Mouse (Mus musculus) thymus, postnatal 36 days (tissue): ENCODE measurements around the gene Usp30.

Source experiments
- DNase-seq, 2 experiments: peaks; one replicate each; pipeline ENCODE4 v3.0.0; 2022; ENCODE audit warnings: mixed read lengths in 2 of 2

Usp30 gene

DNA sequence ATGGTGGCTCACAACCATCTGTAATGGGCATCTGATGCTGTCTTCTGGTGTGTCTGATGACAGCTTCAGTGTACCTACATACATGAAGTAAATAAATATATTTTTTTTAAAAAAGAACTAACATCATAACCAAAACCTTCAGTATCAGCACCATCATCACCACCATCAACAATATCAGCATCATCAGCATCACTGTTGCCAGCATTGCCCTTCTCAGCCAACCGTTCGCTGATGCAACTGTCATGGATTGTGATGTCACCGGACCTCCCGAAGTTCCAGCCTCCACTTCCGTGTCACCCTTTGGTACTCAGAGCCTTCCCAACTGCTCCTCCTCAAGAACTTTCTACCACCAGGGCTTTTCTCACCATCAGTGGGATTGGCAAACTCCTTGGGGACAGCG, at the start of gene Usp30:
Gene Usp30 (plus strand): TSS at position 301 of the 400 bp plus-strand sequence.
- no peak for DNase-seq

DNA sequence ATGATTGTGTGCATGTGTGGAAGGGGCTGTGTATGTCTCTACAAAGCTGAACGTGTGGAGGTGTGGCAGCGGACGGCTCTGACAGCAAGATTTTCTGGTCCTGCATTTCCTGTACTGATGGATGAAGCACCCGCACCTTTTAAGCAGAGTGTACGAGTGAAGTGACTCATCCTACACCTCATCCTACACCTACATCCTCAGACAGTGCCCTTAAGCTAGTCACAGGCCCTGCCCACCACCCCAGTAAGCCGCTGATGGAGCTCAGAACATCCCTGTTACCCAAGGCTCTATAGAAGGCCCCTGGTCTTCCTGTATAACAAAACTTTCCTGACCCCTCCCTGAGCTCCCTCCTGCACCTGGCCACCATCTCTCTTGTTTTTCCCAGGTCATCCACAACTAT, 40.9 kb upstream of the Usp30 start:
- DNase-seq, result no peak

DNA sequence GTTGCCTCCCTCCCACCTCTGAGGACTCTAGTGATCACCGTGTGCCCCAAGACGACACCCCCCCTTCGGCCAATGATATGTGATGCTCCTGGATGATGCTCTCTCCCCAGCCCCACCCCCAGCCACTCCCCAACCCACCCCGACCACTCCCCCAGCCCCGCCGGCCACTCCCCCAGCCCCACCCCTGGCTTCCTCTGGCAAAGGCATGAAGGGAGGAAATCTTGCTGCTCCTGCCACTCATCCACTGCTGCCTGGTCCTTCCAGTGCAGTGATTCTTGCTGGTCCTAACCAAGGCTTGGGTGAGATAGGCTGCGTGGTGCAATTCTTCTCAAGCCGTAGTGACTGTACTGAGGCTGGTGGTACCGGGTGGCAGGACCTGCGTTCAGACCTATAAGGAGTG, 40.4 kb upstream of the Usp30 start:
- DNase-seq, result no peak

DNA sequence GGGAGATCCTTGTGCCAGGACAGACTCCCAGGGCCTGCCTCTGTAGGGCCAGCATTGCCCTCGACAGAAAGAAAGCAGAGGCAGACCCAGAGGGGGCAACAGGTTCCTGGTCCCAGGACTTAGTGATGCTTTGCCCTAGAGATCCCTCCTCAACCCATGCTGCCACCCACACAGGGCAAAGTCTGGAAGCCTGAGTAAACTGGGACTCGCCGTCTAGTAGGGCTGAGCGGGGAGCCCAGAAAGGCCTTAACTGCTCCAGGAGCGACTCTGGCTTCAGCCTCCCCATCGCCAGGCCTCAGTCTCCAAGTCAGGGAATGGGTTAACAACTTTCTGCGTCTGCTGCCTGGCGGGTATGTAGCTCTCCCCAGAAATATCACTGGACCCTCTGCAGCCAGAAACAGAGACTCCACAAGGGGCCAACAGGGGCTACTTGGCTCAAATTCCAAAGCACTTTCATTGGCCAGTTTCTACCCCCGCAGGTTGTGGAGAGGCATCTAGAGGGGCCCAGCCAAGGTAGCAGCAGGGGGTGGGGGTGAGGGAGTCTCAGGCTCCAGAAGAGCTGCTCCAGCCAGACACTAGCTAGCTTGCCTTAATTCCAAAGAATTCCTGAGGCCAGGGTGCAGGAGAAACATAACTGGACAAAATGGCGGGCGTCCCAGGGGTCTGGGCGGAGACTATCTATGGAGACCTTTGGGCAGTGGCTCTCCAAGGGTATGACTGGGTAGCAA, 37.9 kb upstream of the Usp30 start:
- no peak for DNase-seq

DNA sequence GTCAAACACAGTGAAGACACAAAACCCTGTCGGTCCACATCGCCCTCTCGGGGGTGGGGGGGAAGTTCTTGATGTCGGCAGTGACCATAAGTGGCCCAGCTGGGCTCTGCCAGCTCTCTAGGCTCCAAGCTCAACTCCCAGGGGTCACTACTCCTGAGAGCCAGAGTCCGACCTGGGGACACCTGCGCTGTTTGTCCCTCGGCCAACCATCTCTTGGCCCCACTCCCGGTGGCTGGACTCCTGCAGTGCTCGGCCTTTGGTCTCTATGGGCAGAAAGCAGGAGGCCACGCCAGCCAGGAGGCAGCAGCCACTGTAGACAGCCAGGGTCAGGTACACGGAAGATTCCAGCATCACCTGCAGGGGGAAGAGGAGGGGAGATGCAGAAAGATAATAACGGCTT, 37.1 kb upstream of the Usp30 start:
- no peak for DNase-seq

DNA sequence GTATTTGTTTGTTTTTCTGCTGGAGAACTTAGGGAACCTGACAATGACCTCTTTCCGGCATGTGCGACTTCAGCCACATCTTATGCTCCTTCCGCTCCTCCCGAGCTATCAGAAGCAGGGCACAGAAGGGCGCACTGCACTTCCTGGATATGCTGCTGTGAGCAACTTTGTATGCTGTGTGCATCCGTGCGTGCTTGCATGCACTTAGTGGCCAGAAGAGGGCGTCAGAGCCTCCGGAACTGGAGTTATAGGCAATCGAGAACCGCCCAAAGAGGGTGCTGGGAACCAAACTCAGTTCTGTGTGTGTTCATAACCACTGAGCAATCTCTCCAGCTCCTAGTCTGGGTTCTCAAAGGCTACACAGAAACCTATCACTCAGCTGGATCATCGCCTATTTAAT, 34.6 kb upstream of the Usp30 start:
- no peak for DNase-seq

DNA sequence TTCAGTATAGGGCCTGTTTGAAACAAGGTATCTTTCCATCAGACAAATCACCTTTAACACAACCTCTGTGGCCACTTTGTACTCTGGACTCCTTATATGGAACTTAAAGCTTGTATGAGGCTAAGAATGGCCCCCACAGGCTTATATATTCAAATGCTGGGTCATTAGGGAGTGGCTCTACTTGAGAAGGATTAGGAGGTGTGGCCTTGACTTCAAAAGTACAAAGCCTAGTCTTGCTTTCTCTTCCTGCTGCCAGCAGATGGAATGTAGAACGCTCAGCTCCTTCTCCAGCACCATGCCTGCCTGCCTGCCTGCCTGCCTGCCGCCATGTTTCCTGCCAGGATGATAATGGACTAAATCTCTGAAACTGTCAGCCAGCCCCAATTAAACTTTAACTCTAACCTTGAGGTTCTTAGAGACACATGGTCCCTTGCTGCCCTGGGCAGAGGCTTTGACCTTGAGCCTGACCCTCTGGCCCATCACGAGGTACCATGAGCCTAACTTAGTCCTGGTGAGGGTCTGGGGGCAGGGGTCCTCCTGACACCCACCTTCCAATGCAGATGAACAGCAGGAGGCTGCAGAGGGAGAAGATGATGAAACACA, 33.0 kb upstream of the Usp30 start:
- no peak for DNase-seq

DNA sequence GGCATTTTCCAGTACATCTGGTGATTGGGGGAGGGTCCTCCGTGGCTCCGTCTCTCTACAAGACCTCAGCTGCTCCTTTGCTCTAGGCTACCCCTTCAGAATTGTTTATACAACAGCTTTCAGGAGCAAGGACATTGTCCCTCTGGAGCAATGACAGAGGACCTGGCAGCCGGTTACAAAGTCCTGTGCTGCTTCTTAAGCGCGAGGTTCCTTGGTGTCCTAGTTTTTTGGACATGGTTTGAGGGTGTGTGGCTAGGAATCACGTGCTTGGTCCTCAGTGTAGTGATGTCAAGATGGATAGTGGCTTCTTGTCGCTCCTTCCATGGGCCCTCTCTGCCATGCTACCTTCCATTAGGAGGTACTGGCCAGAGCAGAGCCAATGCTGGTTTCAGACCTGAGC, 30.9 kb upstream of the Usp30 start:
- no peak for DNase-seq

DNA sequence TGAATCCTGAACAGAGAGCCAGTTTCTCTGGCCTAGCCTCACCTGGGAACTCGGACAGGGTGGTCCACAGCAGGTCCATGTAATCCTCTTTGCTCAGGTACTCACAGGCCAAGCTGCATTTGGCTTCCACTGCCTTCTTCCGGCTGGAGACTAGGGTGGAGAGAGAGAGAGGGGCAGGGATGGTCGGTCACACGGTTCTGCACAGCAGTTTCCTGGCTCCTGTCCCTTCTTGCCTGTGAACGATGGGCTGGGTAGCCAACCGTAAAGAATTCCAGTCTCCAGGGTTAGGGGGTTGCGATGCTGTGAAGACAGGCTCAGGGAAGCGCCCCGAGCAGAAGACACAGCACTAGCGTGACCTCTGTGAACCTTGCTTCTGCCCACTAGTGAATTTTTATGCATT, 30.1 kb upstream of the Usp30 start:
- DNase-seq, result no peak

DNA sequence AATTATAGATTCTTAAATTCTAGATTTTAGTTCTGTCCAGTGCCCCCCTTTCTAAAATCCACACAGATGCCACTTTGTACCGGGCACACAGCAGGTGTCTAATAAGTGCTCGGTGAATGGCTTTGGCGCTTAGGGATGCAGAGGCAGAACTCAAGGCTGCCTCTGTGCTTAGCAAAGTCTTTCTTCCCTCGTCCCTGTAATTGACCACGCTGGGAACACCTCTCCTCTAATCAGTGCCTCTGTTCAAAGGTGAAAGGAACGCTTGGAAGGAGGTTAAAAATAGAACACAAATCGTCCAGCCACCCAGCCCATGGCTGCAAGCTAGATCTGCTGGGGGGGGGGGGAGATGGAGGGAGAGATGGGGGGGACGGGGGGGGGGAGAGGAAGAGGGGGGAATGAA, 24.8 kb upstream of the Usp30 start:
- DNase-seq, result no peak

DNA sequence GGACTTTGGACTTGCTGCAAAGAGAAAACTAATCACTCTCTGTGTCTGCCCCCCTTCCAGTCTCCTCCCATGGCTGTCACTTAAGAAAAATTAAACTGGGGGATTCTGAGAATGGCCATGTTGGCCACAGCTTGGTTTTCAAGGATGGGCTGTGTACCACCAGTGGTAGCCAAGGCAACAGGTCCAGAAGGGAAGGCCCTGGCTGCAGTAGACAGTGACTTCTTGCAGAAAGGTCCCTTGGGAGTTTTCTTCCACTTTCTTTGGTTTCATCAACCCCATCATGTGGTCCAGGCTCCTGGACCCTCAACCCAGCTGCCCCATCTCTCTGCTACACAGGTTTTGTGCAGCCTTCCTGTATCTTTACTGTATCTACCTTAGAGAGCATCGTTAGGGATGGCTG, 24.4 kb upstream of the Usp30 start:
- no peak for DNase-seq

DNA sequence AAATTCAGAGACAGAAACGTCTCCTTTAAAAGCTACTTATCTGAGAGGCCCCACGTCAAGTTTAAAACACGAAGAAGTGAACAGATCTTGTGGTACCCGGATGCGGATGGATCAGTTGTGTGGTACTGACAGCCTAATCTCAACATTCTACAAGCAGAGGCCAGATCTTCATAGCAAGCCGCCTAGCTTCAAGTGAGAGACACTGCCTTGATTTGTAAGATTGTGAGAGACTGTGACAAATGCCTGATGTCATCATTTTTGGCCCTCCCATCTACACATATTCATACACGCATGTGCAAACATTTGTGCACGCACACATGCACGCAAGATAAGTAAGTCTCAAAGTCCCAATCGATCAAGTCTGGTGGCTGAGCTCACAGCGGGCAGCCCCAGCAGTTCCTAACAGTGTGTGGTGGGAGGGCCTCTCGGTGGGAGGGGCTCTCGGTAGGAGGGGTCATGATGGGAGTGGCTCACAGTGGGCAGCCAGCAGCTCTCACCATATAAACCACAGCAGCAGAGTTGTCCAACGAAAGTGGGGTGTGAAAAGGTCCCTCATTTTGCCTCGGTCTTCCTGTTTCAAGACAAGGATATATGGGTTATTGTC, 23.8 kb upstream of the Usp30 start:
- DNase-seq, result peak in 1 of 2 experiments; percentile 14

DNA sequence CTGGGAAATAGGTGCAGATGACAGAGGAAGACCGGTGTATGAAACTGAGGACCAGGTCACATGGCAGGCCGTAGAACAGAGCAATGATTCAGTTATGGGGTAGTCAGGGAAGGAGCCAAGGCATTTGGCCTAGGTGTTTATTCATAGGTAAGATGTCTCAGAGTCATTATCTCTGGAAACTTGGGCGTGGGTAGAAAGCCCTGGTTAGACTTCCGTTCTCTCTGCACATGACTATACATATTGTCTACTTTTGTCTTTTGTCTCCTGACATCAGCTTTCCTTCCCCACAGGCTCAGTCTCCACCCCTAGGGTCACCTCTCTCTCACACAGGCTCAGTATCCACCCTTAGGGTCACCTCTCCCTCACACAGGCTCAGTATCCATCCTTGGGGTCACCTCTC, 21.5 kb upstream of the Usp30 start:
- DNase-seq, result no peak

DNA sequence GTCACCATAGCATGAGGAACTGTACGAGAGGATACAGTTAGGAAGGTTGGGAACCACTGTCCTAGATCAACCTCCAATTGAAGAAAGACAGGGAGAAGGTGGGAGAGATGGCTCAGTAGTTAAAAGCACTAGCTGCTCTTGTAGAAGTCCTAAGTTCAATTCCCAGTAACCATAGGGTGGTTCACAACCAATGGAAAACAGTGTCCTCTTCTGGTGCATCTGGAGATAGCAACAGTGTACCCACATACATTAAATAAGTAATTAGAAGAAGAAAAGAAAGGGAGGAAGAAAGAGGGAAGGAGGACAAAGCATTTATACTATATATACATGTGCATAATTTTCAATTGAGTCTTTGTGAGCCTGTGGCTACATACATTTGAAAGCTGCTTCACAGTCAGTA, 20.1 kb upstream of the Usp30 start:
- DNase-seq, result no peak

DNA sequence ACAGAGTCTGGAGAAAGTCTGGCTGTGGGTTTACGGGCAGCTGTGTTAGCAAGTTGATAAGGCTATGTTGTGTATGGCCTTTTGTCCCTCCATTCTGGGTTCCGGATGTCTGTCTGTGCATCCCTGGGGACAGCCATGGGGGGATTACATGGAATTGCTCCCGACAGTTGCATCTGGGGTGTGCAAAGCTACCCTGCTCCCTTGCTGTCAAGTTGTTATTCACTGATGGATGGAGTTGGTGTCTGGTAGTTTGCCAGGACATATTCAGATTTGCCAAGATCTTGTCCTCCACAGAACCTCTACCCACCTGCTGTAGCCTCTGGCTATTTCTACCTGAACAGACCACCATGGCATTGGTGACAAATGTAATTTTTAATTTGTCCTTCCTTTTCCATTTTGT, 19.1 kb upstream of the Usp30 start:
- DNase-seq, result no peak

DNA sequence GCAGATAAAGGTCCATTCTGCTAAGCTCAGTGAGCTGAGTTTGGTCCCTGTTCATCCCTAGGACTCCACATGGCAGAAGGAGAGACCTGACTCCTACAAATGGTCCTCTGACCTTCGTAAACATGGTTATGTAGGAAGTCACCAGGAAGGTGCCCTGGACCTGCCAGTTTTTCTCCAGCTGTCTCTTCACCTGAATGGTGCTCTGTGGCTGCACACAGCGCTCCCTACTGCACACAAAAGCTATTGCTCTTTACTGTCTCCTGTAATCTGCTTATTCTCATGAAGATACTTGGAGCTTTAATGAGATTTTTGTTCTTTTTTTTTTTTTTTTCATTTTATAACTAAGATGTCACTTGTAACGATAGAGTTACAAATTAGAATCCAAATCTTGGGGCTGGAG, 18.7 kb upstream of the Usp30 start:
- no peak for DNase-seq

DNA sequence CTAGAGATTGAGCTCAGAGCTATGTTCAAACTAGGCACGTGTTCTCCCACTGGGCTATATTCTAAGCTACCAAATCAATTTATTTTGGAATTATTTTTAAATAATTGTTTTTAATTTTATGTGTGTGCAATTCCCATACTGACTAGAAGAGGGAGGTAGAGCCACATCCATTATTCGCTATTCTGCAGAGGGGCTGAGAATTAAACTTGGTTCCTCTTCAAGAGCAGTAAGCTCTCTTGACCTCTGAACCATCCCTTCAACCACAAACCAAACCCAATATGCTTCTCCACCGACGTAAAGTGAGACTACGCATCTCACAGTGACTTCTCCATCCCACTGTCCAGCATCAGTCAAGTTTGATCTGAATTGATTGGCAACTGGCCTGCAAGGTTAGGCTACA, 18.1 kb upstream of the Usp30 start:
- DNase-seq, result no peak

DNA sequence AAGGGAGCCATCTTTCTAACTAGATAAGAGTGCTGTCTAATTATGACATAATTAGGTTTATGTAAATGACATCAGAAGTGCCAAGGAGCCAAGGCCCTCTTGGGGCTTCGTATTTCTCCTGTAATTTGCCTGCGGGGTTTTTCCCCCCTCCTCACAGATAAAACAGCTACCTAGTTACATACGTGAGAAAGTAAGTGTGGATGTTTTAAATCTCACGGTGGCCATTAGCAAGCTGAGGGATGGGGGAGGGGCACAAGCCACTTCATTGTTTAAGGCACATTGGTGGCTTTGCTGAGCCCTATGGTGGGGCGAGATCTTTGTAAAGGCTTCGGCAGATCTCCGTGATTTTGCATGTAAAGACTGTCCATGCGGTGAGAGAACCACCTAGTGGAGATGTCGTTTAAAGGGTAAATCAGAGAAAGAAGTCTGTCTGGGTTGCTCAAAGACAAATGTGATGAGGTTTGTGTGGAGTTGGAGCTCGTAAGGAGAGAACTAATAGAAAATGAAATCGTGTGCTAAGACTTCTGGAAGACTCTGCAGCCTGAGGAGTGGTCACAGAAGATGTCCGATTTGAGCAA, 16.4 kb upstream of the Usp30 start:
- no peak for DNase-seq

DNA sequence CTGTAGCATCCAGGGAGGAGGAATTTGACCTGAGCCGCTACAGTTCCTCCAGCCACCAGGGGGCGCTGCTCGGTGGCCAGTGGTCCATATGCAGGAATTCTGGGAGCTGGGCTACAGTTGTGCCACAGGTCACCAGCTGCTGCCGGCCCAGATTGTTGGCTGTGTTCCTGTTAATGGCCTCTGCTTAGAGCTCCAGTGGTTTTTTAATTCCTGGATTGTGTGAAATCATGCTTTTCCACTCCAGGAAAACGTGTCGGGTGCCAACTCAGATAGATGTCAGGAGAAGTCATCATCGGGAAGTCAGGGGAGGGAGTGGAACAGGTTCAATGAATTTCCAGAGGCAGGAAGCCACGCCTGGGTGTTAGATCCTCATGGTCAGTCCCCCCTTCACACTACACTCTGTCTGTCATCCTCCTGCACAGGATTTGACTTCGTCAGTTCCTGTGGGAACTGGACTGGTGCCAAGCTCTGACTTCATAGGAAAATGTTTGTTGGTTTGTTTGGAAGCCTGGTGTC, 13.0 kb upstream of the Usp30 start:
- DNase-seq, result peak; percentile 26 to 27

DNA sequence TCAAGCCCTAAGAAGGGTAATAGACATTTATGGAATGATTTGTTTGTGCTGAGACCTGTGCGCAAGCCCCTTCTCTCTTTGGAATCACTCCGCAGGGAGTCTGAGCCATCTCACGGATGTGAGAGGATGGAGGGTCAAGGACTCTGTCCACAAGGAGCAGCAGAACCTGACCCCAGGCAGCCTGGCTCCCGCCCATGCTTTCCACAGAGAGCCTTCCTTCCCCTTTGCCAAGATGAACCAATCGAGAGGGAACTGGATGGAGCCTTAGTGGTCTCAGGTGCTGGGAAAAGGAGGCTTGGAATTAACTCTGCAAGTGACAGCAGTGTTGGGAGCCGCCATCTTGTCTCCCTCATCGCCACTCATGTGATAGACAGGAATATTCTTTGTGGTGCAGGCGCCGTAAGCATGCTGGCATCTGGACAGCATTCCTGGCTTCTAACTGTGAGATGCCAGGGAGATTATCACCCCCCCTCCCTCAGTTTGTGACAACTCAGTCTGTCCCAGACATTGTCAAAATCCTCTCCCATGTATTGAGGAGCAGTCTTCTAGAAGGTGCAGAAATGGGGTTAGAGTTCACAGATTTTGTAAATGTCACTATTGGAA, 8.0 kb upstream of the Usp30 start:
- no peak for DNase-seq

DNA sequence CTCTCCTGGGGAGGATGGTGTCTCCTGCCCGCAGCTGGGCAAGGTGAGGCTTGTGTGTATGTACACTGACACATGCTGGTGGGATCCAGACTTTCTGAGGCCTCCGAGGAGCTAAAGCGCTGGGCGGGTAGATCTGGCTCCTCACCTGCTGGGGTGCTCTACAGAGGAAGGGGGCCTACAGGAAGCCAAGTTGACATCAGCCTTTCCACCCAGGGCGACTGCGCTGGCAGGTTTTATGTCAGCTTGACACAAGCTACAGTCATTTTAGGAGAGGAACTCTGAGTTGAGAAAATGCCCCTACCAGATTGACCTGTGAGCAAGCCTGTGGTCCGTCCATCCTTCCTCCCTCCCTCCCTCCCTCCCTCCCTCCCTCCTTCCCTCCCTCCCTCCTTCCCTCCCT, 3.6 kb upstream of the Usp30 start:
- DNase-seq, result no peak

DNA sequence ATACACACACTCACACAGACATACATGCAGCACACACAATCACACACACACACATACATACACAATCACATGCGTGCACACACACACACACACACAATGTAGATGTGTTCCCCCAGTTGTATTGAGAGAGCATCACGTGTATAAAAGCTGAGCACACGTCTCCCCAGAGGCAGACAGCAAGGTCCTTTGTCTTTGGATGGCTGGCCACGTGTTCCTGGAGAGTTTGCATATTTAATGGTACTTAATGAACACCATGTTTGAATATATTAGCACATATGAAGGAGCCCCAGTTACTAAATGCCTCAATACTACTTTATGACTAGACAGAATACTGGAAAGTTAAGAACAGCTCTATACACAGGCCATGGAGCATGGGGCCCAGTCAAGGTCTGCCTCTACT, 1.3 kb upstream of the Usp30 start:
- DNase-seq, result no peak

DNA sequence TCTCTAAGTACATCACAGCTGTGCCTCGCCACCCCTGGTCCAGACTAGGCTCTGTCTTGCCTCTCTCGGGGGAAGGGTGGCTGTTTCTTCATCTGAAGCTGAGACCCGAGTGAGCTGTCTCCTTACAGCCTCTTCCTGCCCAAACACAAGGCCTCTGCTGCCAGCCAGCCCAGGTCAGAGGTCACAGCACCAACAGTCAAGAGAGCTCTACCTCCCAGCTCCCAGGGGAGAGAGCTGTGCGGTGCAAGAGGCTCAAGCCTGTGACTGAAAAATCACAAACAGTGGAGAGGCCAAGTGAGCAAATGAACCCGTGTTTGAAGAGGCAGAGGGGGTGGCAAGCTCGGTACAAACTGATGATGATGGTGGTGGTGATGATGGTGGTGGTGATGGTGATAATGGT, 1.3 kb downstream of the Usp30 start:
- DNase-seq, result no peak

DNA sequence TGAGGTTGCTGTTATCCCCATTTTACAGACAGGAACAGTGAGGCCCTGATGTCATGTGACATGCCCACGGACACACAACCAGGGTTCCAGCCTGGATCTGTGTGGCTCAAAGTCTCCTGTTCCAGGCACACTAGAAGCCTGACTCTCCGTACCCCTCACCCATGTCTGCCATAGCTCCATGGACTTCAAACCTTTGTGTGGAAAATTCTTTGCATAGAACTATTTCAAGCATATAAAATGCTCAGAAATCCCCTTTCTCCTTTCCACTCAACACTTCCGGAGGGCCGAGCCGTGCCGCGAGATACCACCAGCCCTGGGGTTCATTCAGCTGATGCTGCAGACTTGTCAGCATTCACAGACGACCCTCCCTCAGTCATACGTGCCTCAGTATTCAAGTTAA, 2.3 kb downstream of the Usp30 start:
- no peak for DNase-seq
